Mouse (Mus musculus) naive thymus-derived CD4-positive, alpha-beta T cell, adult 5 months (primary cell): ENCODE results near the gene Tmem121. TPM values are rescaled to one million over a fixed set of nuclear protein-coding genes. Genes with fewer than 3 reads are reported as not detected.

Experiments
- polyA plus RNA-seq: library from polyadenylated mRNA; unstranded; fragments of 100-300 nt; shearing (Covaris generic); gene quantifications from one replicate; pipeline ENCODE4 v1.2.1, GENCODE M21; 2017

Gene Tmem121
- polyA plus RNA-seq = not detected

GRCm38 (mm10) chr12:113185442-113186291 is at the start of gene Tmem121:
TSS of gene Tmem121 (plus strand) at chr12:113185930.

DNA sequence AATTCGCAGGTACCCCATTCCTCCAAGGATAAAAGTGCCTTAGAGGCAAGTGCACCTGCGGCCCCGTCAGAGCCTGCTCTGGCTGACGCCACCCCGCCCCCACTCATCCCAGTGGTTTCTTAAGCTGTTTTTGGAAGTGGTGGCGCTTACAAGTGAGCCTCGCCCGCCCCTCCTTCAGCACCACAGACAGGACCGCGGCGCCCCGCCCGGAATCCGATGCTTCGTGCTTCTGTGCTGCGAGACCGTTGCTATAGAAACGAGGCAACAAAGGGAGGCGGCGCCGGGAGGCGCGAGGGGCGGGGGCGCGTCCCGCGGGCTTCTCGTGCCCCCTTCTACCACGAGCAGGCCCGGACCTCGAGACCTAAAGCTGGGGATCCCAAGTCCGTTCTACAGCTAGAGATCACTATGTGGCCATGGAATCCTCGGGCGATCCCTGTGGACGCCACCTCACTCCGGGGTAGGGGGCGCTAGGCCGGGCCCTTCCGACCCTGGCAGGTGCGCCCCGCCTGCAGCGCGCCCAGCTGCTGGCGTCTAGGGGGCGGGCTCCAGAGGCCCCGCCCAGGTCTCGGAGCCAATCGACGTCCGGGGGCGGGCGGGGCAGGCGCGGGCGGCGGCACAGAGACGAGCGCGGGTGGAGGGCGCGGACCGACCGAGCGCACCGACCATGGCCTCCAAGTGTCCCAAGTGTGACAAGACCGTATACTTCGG is 45.7 kb upstream of the Tmem121 start, which contains the start of gene Crip2:
Gene Crip2, plus strand, starts transcription at position 329 of the 708 bp plus-strand sequence.

GRCm38 (mm10) chr12:113146112-113147057 is 39.3 kb upstream of the Tmem121 start, which contains the start of gene Crip1:
TSS of gene Crip1 (plus strand) at chr12:113146316.

DNA sequence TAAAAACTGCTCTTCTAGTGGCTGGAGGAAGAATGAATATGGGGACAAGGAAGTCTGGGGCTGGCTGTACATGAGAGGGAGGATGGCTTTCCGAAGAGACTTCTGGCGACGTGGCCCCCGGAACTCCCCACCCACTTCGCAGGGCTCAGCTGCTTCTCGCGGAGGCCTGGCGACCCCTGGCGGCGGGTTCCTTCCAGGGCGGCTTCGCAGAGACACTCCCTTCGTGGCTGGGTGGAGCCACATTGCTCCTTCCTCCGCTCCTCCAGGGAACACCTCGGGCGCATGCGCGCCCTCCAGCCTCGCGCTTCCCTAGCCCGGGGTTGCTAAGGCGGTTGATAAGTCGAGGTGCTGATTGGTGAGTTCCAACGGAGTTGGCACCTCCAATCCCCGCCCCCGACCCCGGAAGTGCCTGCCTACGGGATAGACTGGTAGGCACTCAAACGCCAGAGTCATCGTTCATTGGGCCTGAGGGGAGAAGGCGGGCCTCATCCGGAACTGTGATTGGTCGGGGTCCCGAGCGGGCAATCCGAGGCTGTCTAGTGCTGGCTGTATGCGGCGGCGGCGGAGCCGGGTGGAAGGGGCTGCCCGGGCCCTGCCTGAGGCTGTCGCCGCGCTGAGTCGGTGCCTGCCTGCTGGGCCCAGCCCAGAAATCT is 29.7 kb upstream of the Tmem121 start, which contains the start of gene Tedc1:
Gene Tedc1, plus strand, starts transcription at position 535 of the 653 bp plus-strand sequence.

Other genes with a start within 250 kb of the Tmem121 start
- 43.2 TPM for gene Nudt14, start 243.8 kb upstream of the Tmem121 start, polyA plus RNA-seq
- 85.5 TPM for gene Btbd6, start 209.4 kb upstream of the Tmem121 start, polyA plus RNA-seq
- 274 TPM for gene Brf1, start 185.2 kb upstream of the Tmem121 start, polyA plus RNA-seq
- gene Pacs2, start 171.4 kb upstream of the Tmem121 start, polyA plus RNA-seq = 44.0 TPM
- not detected for gene Tex22, start 111.4 kb upstream of the Tmem121 start, polyA plus RNA-seq
- gene Mta1, start 87.7 kb upstream of the Tmem121 start, polyA plus RNA-seq = 47.9 TPM
- gene Crip2, start 45.7 kb upstream of the Tmem121 start, polyA plus RNA-seq = 5.3 TPM
- 726 TPM for gene Crip1, start 39.6 kb upstream of the Tmem121 start, polyA plus RNA-seq
- gene Tedc1, start 29.5 kb upstream of the Tmem121 start, polyA plus RNA-seq = 8.6 TPM